8 mouse cellular contexts compared by ENCODE assay signal in genomic region chr11:121451753-121452635, GRCm38 (mm10). TPM values are rescaled to one million over a fixed set of nuclear protein-coding genes. Genes with fewer than 3 reads are reported as not detected.
DNase-seq lines count a peak whose midpoint lies in the region; ATAC-seq and TF ChIP-seq lines count a peak whose summit lies in the region.

TSS of gene Tbcd (plus strand) at chr11:121451949.

- peak within 1 kb of the TSS; percentile 96 for H3K4me2 ChIP-seq in CH12.LX (ENCODE audit: insufficient read depth, low read depth, poor library complexity, severe bottlenecking)
- H3K4me2 ChIP-seq in forebrain, embryonic 11.5 days (ENCODE audit: low read depth, low read length, severe bottlenecking): peak within 1 kb of the TSS; percentile 65
- peak within 1 kb of the TSS; percentile 71 for H3K4me2 ChIP-seq in heart, embryonic 16.5 days (ENCODE audit: low read depth, low read length)
- peak within 1 kb of the TSS; percentile 90 for H3K4me2 ChIP-seq in liver, embryonic 15.5 days
- peak within 1 kb of the TSS; percentile 80 for H3K4me2 ChIP-seq in neural tube, embryonic 12.5 days (replicated peaks)

- H3K4me1 ChIP-seq in CH12.LX (ENCODE audit: control insufficient read depth in 1 of 2, insufficient read depth in 2 of 2): peaks cover 9 to 24% of the 10 kb centered on the region in 2 experiments
- peaks cover 7% of the 10 kb centered on the region; the same call in 1 of the 2 replicates for H3K4me1 ChIP-seq in forebrain, embryonic 11.5 days (replicated peaks; ENCODE audit: control insufficient read depth, insufficient read depth, low read length)
- H3K4me1 ChIP-seq in heart, embryonic 16.5 days (ENCODE audit: control insufficient read depth, insufficient read depth, low read length): peaks cover 10% of the 10 kb centered on the region
- H3K4me1 ChIP-seq in liver, embryonic 15.5 days (replicated peaks): peaks cover 48% of the 10 kb centered on the region
- peaks cover 13% of the 10 kb centered on the region for H3K4me1 ChIP-seq in neural tube, embryonic 12.5 days

- in situ Hi-C loops in CH12.LX (cut with MboI; ENCODE audit: low pct_ligation_motif_present, low pct_unique_long_range_greater_than_20kb, low sequenced_read_pairs): no loop called here

- dilution Hi-C loops in CH12.LX (cut with MboI; ENCODE audit: extremely low pct_ligation_motif_present, extremely low pct_unique_long_range_greater_than_20kb, low sequenced_read_pairs): no loop called here

- peak; percentile 98 for ATAC-seq in forebrain, embryonic 11.5 days (replicated peaks; ENCODE audit: low FRiP score)
- peak; percentile 89 for ATAC-seq in heart, embryonic 16.5 days (replicated peaks; ENCODE audit: extremely low read depth, insufficient read depth, low FRiP score)
- peak; percentile 93 for ATAC-seq in liver, embryonic 15.5 days (ENCODE audit: insufficient read depth)
- ATAC-seq in neural tube, embryonic 12.5 days (ENCODE audit: low FRiP score, low read depth): peak; percentile 95

- peaks cover 6% of the 10 kb centered on the region; the same call in 1 of the 2 replicates for H3K79me2 ChIP-seq in CH12.LX (replicated peaks; ENCODE audit: control insufficient read depth, extremely low read depth, insufficient read depth, poor library complexity, severe bottlenecking)

- peaks cover 18% of the 10 kb centered on the region for H3K27me3 ChIP-seq in CH12.LX (replicated peaks)
- H3K27me3 ChIP-seq in forebrain, embryonic 11.5 days (ENCODE audit: control insufficient read depth, insufficient read depth, low read length): no peaks in the 10 kb centered on the region
- no peaks in the 10 kb centered on the region for H3K27me3 ChIP-seq in heart, embryonic 16.5 days (ENCODE audit: control insufficient read depth, insufficient read depth, low read length)
- no peaks in the 10 kb centered on the region for H3K27me3 ChIP-seq in liver, embryonic 15.5 days
- H3K27me3 ChIP-seq in neural tube, embryonic 12.5 days (replicated peaks): no peaks in the 10 kb centered on the region

- TF ChIP-seq EP300 in CH12.LX (IDR thresholded peaks at IDR 0.05; ENCODE audit: low read length): no peak

- H3K9ac ChIP-seq in CH12.LX (ENCODE audit: insufficient read depth, low read depth): peak within 1 kb of the TSS; percentile 74
- H3K9ac ChIP-seq in forebrain, embryonic 11.5 days (ENCODE audit: low read length): peak within 1 kb of the TSS; percentile 79
- peak within 1 kb of the TSS; percentile 78 for H3K9ac ChIP-seq in heart, embryonic 16.5 days (ENCODE audit: low read length)
- H3K9ac ChIP-seq in liver, embryonic 15.5 days: peak within 1 kb of the TSS; percentile 64
- H3K9ac ChIP-seq in neural tube, embryonic 12.5 days: peak within 1 kb of the TSS; percentile 72

- no peak for TF ChIP-seq RAD21 in CH12.LX (IDR thresholded peaks at IDR 0.05; ENCODE audit: low read depth, low read length)

- no peak for TF ChIP-seq CTCF in CH12.LX (conservative IDR thresholded peaks at IDR 0.05 in 1 of 2, IDR thresholded peaks at IDR 0.05 in 1 of 2; ENCODE audit: low read depth in 2 of 2, low read length in 2 of 2)

- H3K36me3 ChIP-seq in CH12.LX (replicated peaks in 1 of 2; ENCODE audit: control insufficient read depth in 1 of 2, insufficient read depth in 1 of 2, low read length in 1 of 2): peaks cover 13 to 29% of the 10 kb centered on the region in 2 experiments
- H3K36me3 ChIP-seq in forebrain, embryonic 11.5 days (ENCODE audit: control insufficient read depth, insufficient read depth, low read length): no peaks in the 10 kb centered on the region
- H3K36me3 ChIP-seq in heart, embryonic 16.5 days (ENCODE audit: control insufficient read depth, insufficient read depth): no peaks in the 10 kb centered on the region
- peaks cover 60% of the 10 kb centered on the region for H3K36me3 ChIP-seq in liver, embryonic 15.5 days (replicated peaks)
- H3K36me3 ChIP-seq in neural tube, embryonic 12.5 days: no peaks in the 10 kb centered on the region

- peak; percentile 93 for TF ChIP-seq POLR2A in CH12.LX (IDR thresholded peaks at IDR 0.05; ENCODE audit: low read depth, low read length)

- peak within 1 kb of the TSS; percentile 81 to 98 (median 89) for H3K4me3 ChIP-seq in CH12.LX (replicated peaks in 1 of 3; ENCODE audit: low read depth in 2 of 3, low read length in 2 of 3, poor library complexity in 1 of 3)
- H3K4me3 ChIP-seq in forebrain, embryonic 11.5 days (ENCODE audit: low read depth, low read length): peak within 1 kb of the TSS; percentile 86
- H3K4me3 ChIP-seq in heart, embryonic 16.5 days (ENCODE audit: low read length): peak within 1 kb of the TSS; percentile 79
- H3K4me3 ChIP-seq in liver, embryonic 15.5 days (replicated peaks): peak within 1 kb of the TSS; percentile 92
- peak within 1 kb of the TSS; percentile 77 for H3K4me3 ChIP-seq in neural tube, embryonic 12.5 days

- peak within 1 kb of the TSS; percentile 11 for H3K27ac ChIP-seq in CH12.LX (ENCODE audit: insufficient read depth, low read depth)
- H3K27ac ChIP-seq in forebrain, embryonic 11.5 days (ENCODE audit: low read depth, low read length): peak within 1 kb of the TSS; percentile 77
- H3K27ac ChIP-seq in heart, embryonic 16.5 days (ENCODE audit: low read length): peak within 1 kb of the TSS; percentile 33; the same call in 1 of the 2 replicates
- H3K27ac ChIP-seq in liver, embryonic 15.5 days (replicated peaks): peak within 1 kb of the TSS; percentile 95
- peak within 1 kb of the TSS; percentile 27; the same call in 1 of the 2 replicates for H3K27ac ChIP-seq in neural tube, embryonic 12.5 days

- DNase-seq in CH12.LX (ENCODE audit: extremely low read depth): peak; percentile 99
- peak; percentile 94 for DNase-seq in c-Kit-positive CD71-positive TER-119-negative erythroid progenitor cells, embryonic 14.5 days (ENCODE audit: low read depth)
- peak; percentile 94 for DNase-seq in forebrain, embryonic 11.5 days (ENCODE audit: low spot score)
- peak; percentile 93 to 96 for DNase-seq in kidney, postnatal 36 days
- DNase-seq in telencephalon, adult 2 months (ENCODE audit: low read depth, low spot score): peak; percentile 96

- under 1% methylated on average over 58 of the region's 58 CpGs for WGBS in forebrain, embryonic 11.5 days
- under 1% methylated on average over 58 of the region's 58 CpGs for WGBS in heart, embryonic 16.5 days
- under 1% methylated on average over 58 of the region's 58 CpGs for WGBS in liver, embryonic 15.5 days (ENCODE audit: insufficient replicate concordance)
- WGBS in neural tube, embryonic 12.5 days: 1% methylated on average over 58 of the region's 58 CpGs

- no peaks in the 10 kb centered on the region for H3K9me3 ChIP-seq in CH12.LX (replicated peaks; ENCODE audit: low read length)
- no peaks in the 10 kb centered on the region for H3K9me3 ChIP-seq in forebrain, embryonic 11.5 days (ENCODE audit: control insufficient read depth, low read length)
- no peaks in the 10 kb centered on the region for H3K9me3 ChIP-seq in heart, embryonic 16.5 days (replicated peaks; ENCODE audit: control insufficient read depth, low read length)
- H3K9me3 ChIP-seq in liver, embryonic 15.5 days (replicated peaks): no peaks in the 10 kb centered on the region
- H3K9me3 ChIP-seq in neural tube, embryonic 12.5 days: no peaks in the 10 kb centered on the region

TF ChIP-seq in CH12.LX, 34 proteins besides CTCF, POLR2A, EP300 and RAD21 (continues in another document):
- TF ChIP-seq NELFE (IDR thresholded peaks at IDR 0.05; ENCODE audit: low read depth, low read length): peak; percentile 75
- no peak for TF ChIP-seq JUND (conservative IDR thresholded peaks at IDR 0.05; ENCODE audit: low read depth, low read length)
- TF ChIP-seq BHLHE40 (IDR thresholded peaks at IDR 0.05; ENCODE audit: low read depth, low read length): peak; percentile 71; the same call in 1 of the 2 replicates
- peak; percentile 95 for TF ChIP-seq KAT2A (IDR thresholded peaks at IDR 0.05; ENCODE audit: insufficient replicate concordance, low read length)
- TF ChIP-seq ETS1 (conservative IDR thresholded peaks at IDR 0.05; ENCODE audit: low read depth, low read length): no peak
- peak; percentile 99 for TF ChIP-seq MAZ (IDR thresholded peaks at IDR 0.05; ENCODE audit: low read depth, low read length)
- TF ChIP-seq TCF12 (IDR thresholded peaks at IDR 0.05; ENCODE audit: low read depth, low read length): peak; percentile 72; the same call in 1 of the 2 replicates
- no peak for TF ChIP-seq SMC3 (IDR thresholded peaks at IDR 0.05; ENCODE audit: low read depth, low read length)
- peak; percentile 81 for TF ChIP-seq ZMIZ1 (IDR thresholded peaks at IDR 0.05; ENCODE audit: low read depth, low read length)
- TF ChIP-seq ZKSCAN1 (IDR thresholded peaks at IDR 0.05; ENCODE audit: borderline replicate concordance, low read depth, low read length): no peak
- peak; percentile 60 for TF ChIP-seq ZNF384 (IDR thresholded peaks at IDR 0.05; ENCODE audit: low read depth, low read length)
- TF ChIP-seq UBTF (IDR thresholded peaks at IDR 0.05; ENCODE audit: low read depth, low read length): peak; percentile 67; the same call in 1 of the 2 replicates
- no peak for TF ChIP-seq USF2 (conservative IDR thresholded peaks at IDR 0.05; ENCODE audit: low read depth, low read length)
- TF ChIP-seq USF1 (IDR thresholded peaks at IDR 0.05; ENCODE audit: low read depth, low read length): no peak
- no peak for TF ChIP-seq JUN (IDR thresholded peaks at IDR 0.05; ENCODE audit: insufficient read depth, low read depth, low read length)
- peak; percentile 55 for TF ChIP-seq NRF1 (IDR thresholded peaks at IDR 0.05; ENCODE audit: low read depth, low read length)
- no peak for TF ChIP-seq MAFK (IDR thresholded peaks at IDR 0.05; ENCODE audit: insufficient replicate concordance, low read length)
- no peak; the same call in 1 of the 2 replicates for TF ChIP-seq RCOR1 (conservative IDR thresholded peaks at IDR 0.05; ENCODE audit: low read depth, low read length)
- no peak for TF ChIP-seq ZC3H11A (IDR thresholded peaks at IDR 0.05; ENCODE audit: low read depth, low read length)
- peak; percentile 37; the same call in 1 of the 2 replicates for TF ChIP-seq GABPA (IDR thresholded peaks at IDR 0.05; ENCODE audit: insufficient replicate concordance, low read depth, low read length)
- peak; percentile 98 for TF ChIP-seq HCFC1 (IDR thresholded peaks at IDR 0.05; ENCODE audit: low read depth, low read length)
- TF ChIP-seq CHD1 (IDR thresholded peaks at IDR 0.05; ENCODE audit: low read depth, low read length): no peak
- peak; percentile 98 for TF ChIP-seq CHD2 (IDR thresholded peaks at IDR 0.05; ENCODE audit: low read length)

RNA-seq across cellular contexts. Expression of gene Tbcd, which starts in this region (rescaled TPM):
- total RNA-seq in CH12.LX (2012; rRNA removed): 85.6 and 86.7 TPM in 2 replicates
- total RNA-seq in CH12.LX (2014; rRNA removed): 57.7 and 62.1 TPM in 2 replicates
- 70.4 and 73.3 TPM in 2 replicates for polyA plus RNA-seq in CH12.LX (2012; ENCODE audit: insufficient read length, low read depth)
- 49.8 and 54.9 TPM in 2 replicates for polyA plus RNA-seq in forebrain, embryonic 11.5 days (2014; fragmentation: Nextera tagmentation; extraction: Ambion mirVana)
- 21.1 and 22.8 TPM in 2 replicates for polyA plus RNA-seq in heart, embryonic 16.5 days (2015; fragmentation: Nextera tagmentation; extraction: Ambion mirVana)
- polyA plus RNA-seq in liver, embryonic 15.5 days (2015; fragmentation: Nextera tagmentation; extraction: Ambion mirVana): 20.2 and 22.7 TPM in 2 replicates
- 63.1 and 65.3 TPM in 2 replicates for polyA plus RNA-seq in neural tube, embryonic 12.5 days (2016; fragmentation: Nextera tagmentation; extraction: Ambion mirVana)

Comparison
In these comparisons a context has a peak if more than half of its experiments do, and no peak if none do; other contexts are left out.
1. Peak in every context shown above with its lines: DNase-seq, ATAC-seq, H3K4me3 ChIP-seq and H3K27ac ChIP-seq.
2. H3K27ac ChIP-seq: peak in every context shown above with its lines; median percentile 95 in liver, embryonic 15.5 days; 77 in forebrain, embryonic 11.5 days; 33 in heart, embryonic 16.5 days; 27 in neural tube, embryonic 12.5 days; 11 in CH12.LX.